Mouse (Mus musculus): ENCODE data around the gene Kif22. TPM values are rescaled to one million over a fixed set of nuclear protein-coding genes. Genes with fewer than 3 reads are reported as not detected.

Kif22 gene
- total RNA-seq, 2 experiments from 2014 or later: 9.6 to 10.4 TPM

- intact Hi-C loops (cut with DNase I): no loop called here
- no peak for DNase-seq (ENCODE audit: low spot score in 2 of 2)
These were observed 23.3 kb upstream of the Kif22 start for GRCm38 (mm10) chr7:127065538-127065937.

- intact Hi-C loops (cut with DNase I): no loop called here
- DNase-seq (ENCODE audit: low spot score in 2 of 2): peak in 1 of 2 experiments; percentile 30
These were observed 12.8 kb upstream of the Kif22 start for GRCm38 (mm10) chr7:127055026-127055585.

GRCm38 (mm10) chr7:127031244-127031643, 11.0 kb downstream of the Kif22 start:
- intact Hi-C loops (cut with DNase I): no loop called here

GRCm38 (mm10) chr7:127030172-127030571, 12.1 kb downstream of the Kif22 start:
- intact Hi-C loops (cut with DNase I): no loop called here
- DNase-seq (ENCODE audit: low spot score in 2 of 2): no peak

More at GRCm38 (mm10) chr7:127031244-127031643, 11.0 kb downstream of the Kif22 start:
- DNase-seq (ENCODE audit: low spot score in 2 of 2): no peak

- intact Hi-C loops (cut with DNase I): loop anchor here (5.0 kb wide), 1 partner anchor 146 kb away; the partner anchor contains the start of gene Taok2
- peak in 1 of 2 experiments; percentile 45 for DNase-seq (ENCODE audit: low spot score in 2 of 2)
These were observed 14.4 kb downstream of the Kif22 start for GRCm38 (mm10) chr7:127027885-127028284.

- DNase-seq (ENCODE audit: low spot score in 2 of 2): peak; percentile 100
- intact Hi-C loops (cut with DNase I): loop anchor here (5.0 kb wide), 1 partner anchor 145 kb away; the partner anchor contains the start of gene Taok2
These were observed 15.1 kb downstream of the Kif22 start, which contains the start of gene Maz for GRCm38 (mm10) chr7:127026984-127027726. TSS of gene Maz (minus strand) at chr7:127027037.

- intact Hi-C loops (cut with DNase I): loop anchor here (5.0 kb wide), 1 partner anchor 144 kb away; the partner anchor contains the start of gene Taok2
- DNase-seq (ENCODE audit: low spot score in 2 of 2): no peak
These were observed 15.7 kb downstream of the Kif22 start for GRCm38 (mm10) chr7:127026616-127026983.

GRCm38 (mm10) chr7:127026161-127026600, 16.1 kb downstream of the Kif22 start:
- DNase-seq (ENCODE audit: low spot score in 2 of 2): peak; percentile 43 to 45
- intact Hi-C loops (cut with DNase I): loop anchor here (5.0 kb wide), 1 partner anchor 144 kb away; the partner anchor contains the start of gene Taok2

GRCm38 (mm10) chr7:127025556-127026160, 16.6 kb downstream of the Kif22 start:
- intact Hi-C loops (cut with DNase I): loop anchor here (5.0 kb wide), 1 partner anchor 143 kb away; the partner anchor contains the start of gene Taok2
- DNase-seq (ENCODE audit: low spot score in 2 of 2): peak in 1 of 2 experiments; percentile 31

- DNase-seq (ENCODE audit: low spot score in 2 of 2): peak; percentile 82 to 93
- intact Hi-C loops (cut with DNase I): loop anchor here (5.0 kb wide), 1 partner anchor 143 kb away; the partner anchor contains the start of gene Taok2
These were observed 17.3 kb downstream of the Kif22 start for GRCm38 (mm10) chr7:127024755-127025555.

- no peak for DNase-seq (ENCODE audit: low spot score in 2 of 2)
- intact Hi-C loops (cut with DNase I): no loop called here
These were observed 18.2 kb downstream of the Kif22 start for GRCm38 (mm10) chr7:127023896-127024690.

- DNase-seq (ENCODE audit: low spot score in 2 of 2): no peak
- intact Hi-C loops (cut with DNase I): no loop called here
These were observed 19.0 kb downstream of the Kif22 start for GRCm38 (mm10) chr7:127023272-127023691.

GRCm38 (mm10) chr7:127022528-127023271, 19.6 kb downstream of the Kif22 start:
- intact Hi-C loops (cut with DNase I): no loop called here
- DNase-seq (ENCODE audit: low spot score in 2 of 2): no peak

- no peak for DNase-seq (ENCODE audit: low spot score in 2 of 2)
- intact Hi-C loops (cut with DNase I): no loop called here
These were observed 20.4 kb downstream of the Kif22 start for GRCm38 (mm10) chr7:127021563-127022527.

- DNase-seq (ENCODE audit: low spot score in 2 of 2): peak; percentile 76 to 81
- intact Hi-C loops (cut with DNase I): no loop called here
These were observed 21.2 kb downstream of the Kif22 start, which contains the start of the genes Gm42742 and Prrt2 for GRCm38 (mm10) chr7:127020901-127021562. TSS of gene Gm42742 (minus strand) at chr7:127021097. TSS of gene Prrt2 (minus strand) at chr7:127021211.

GRCm38 (mm10) chr7:127020491-127020890, 21.8 kb downstream of the Kif22 start:
- intact Hi-C loops (cut with DNase I): no loop called here
- DNase-seq (ENCODE audit: low spot score in 2 of 2): no peak
